Mouse (Mus musculus) liver, adult 10 weeks (tissue): ENCODE results near the gene Echdc3. TPM values are rescaled to one million over a fixed set of nuclear protein-coding genes. Genes with fewer than 3 reads are reported as not detected.

Experiments used
- polyA plus RNA-seq: library from polyadenylated mRNA; stranded (reverse); fragments of 350-450 nt; fragmentation: Illumina TruSeq; extraction: RNeasy Lipid Tissue Mini Kit (QIAGEN cat#74804); gene quantifications from one replicate; pipeline ENCODE4 v1.2.3, GENCODE M21; 2014; ENCODE audit warnings: low read depth, low replicate concordance

Echdc3 gene
- 31.7 TPM for polyA plus RNA-seq

GRCm38 (mm10) chr2:6212724-6213511 lies at the start of gene Echdc3:
Gene Echdc3, minus strand, starts transcription at chr2:6213033.

Other genes starting within 250 kb of the Echdc3 start
- gene Proser2, start 82.8 kb downstream of the Echdc3 start, polyA plus RNA-seq, result 4.2 TPM
- 10.4 TPM for gene Usp6nl, start 109.6 kb upstream of the Echdc3 start, polyA plus RNA-seq